25 mouse cellular contexts compared by ENCODE assay signal in the genomic region with DNA sequence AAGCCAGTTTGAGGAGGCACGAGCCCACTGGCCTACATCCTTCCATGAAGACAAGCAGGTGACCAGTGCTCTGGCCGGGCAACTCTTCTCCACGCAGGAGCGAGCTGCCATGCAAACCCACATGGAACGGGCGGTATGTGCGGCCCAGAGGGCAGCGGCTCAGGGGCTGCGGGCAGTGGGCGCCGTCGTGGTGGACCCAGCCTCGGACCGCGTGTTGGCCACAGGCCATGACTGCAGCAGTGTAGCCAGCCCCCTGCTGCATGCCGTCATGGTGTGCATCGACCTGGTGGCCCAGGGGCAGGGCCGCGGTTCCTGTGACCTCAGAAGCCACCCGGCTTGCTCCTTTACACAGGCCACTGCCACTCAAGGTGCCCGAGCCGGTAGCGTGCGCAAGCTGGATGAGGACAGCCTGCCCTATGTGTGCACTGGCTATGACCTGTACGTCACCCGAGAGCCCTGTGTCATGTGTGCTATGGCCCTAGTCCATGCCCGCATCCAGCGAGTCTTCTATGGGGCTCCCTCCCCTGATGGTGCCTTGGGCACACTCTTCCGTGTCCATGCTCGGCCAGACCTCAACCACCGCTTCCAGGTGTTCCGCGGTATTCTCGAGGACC. TPM values are rescaled to one million over a fixed set of nuclear protein-coding genes. Genes with fewer than 3 reads are reported as not detected.
DNase-seq lines count a peak whose midpoint lies in the region; ATAC-seq and TF ChIP-seq lines count a peak whose summit lies in the region.
"Had no signal": no experiment of that assay in that cellular context is flagged by ENCODE, and none has a peak within 500 bp of the region (broad histone marks: within the 10 kb centered on the region; RNA-seq: fewer than 3 reads in every experiment).

No protein-coding gene starts in this region.

- H3K4me1 ChIP-seq in intestine, embryonic 16.5 days (ENCODE audit: control insufficient read depth, insufficient read depth, low read length): peaks cover 24% of the 10 kb centered on the region
- peaks cover 26% of the 10 kb centered on the region for H3K4me1 ChIP-seq in intestine, embryonic 15.5 days (replicated peaks)
- peaks cover 78% of the 10 kb centered on the region for H3K4me1 ChIP-seq in thymus, adult 2 months (replicated peaks; ENCODE audit: control insufficient read depth, insufficient read depth, low read length)

- H3K9ac ChIP-seq in intestine, embryonic 16.5 days (ENCODE audit: low read depth, low read length): 0 out of 2 replicates have a peak overlapping the region, but pooled peaks have one; percentile 10
- H3K9ac ChIP-seq in intestine, embryonic 15.5 days: no peak overlapping the region
- H3K9ac ChIP-seq: forebrain, embryonic 15.5 days; heart, embryonic 12.5 days; hindbrain, embryonic 13.5 days; liver, embryonic 14.5 days; lung, embryonic 15.5 days; neural tube, embryonic 13.5 days had no signal

- DNase-seq in cerebellum, adult 11-12 months: peak; percentile 71
- DNase-seq in cerebellum, postnatal 10 days: no peak
- DNase-seq in thymus, adult 2 months: no peak
- DNase-seq in thymus, postnatal 4 days: no peak
- DNase-seq in adrenal gland, postnatal 10 days: no peak
- no peak for DNase-seq in right cerebral cortex, postnatal 36 days (ENCODE audit: low spot score in 2 of 2)
- DNase-seq: heart, postnatal 10 days; kidney, adult 9 months; lung, postnatal 4 days; retina, postnatal 1 day; right cerebral cortex, postnatal 25 days had no signal

- 0 out of 2 replicates have a peak overlapping the region, but pooled peaks have one; percentile 6 for H3K4me2 ChIP-seq in intestine, embryonic 16.5 days (ENCODE audit: low read depth, low read length)
- no peak overlapping the region for H3K4me2 ChIP-seq in intestine, embryonic 15.5 days (replicated peaks)
- H3K4me2 ChIP-seq: forebrain, embryonic 15.5 days; heart, embryonic 12.5 days; hindbrain, embryonic 13.5 days; lung, embryonic 15.5 days; neural tube, embryonic 13.5 days had no signal

- no peaks in the 10 kb centered on the region for H3K9me3 ChIP-seq in intestine, embryonic 16.5 days (ENCODE audit: control insufficient read depth, low read length)
- no peaks in the 10 kb centered on the region for H3K9me3 ChIP-seq in intestine, embryonic 15.5 days
- H3K9me3 ChIP-seq: embryonic facial prominence, embryonic 10.5 days; forebrain, embryonic 15.5 days; heart, embryonic 12.5 days; hindbrain, embryonic 13.5 days; lung, embryonic 15.5 days; neural tube, embryonic 13.5 days had no signal

- 94% methylated on average over 34 of the region's 34 CpGs for WGBS in intestine, embryonic 16.5 days
- WGBS in intestine, embryonic 15.5 days: 94% methylated on average over 34 of the region's 34 CpGs
- 93% methylated on average over 34 of the region's 34 CpGs for WGBS in thymus, adult 2 months

- peaks cover 26% of the 10 kb centered on the region for H3K36me3 ChIP-seq in intestine, embryonic 16.5 days (ENCODE audit: control insufficient read depth, insufficient read depth, low read length)
- peaks cover 46% of the 10 kb centered on the region for H3K36me3 ChIP-seq in intestine, embryonic 15.5 days
- no peaks in the 10 kb centered on the region for H3K36me3 ChIP-seq in thymus, adult 2 months (ENCODE audit: control insufficient read depth, insufficient read depth, low read length)

- H3K27me3 ChIP-seq in intestine, embryonic 16.5 days (replicated peaks; ENCODE audit: control insufficient read depth, insufficient read depth, low read length): no peaks in the 10 kb centered on the region
- no peaks in the 10 kb centered on the region for H3K27me3 ChIP-seq in intestine, embryonic 15.5 days (replicated peaks)
- no peaks in the 10 kb centered on the region for H3K27me3 ChIP-seq in thymus, adult 2 months (ENCODE audit: control insufficient read depth, insufficient read depth, low read length)
- H3K27me3 ChIP-seq: CH12.LX; forebrain, embryonic 15.5 days; heart, embryonic 12.5 days; hindbrain, embryonic 13.5 days; lung, embryonic 15.5 days; neural tube, embryonic 13.5 days had no signal

- TF ChIP-seq POLR2A in thymus, adult 2 months (IDR thresholded peaks at IDR 0.05; ENCODE audit: control insufficient read depth, extremely low read depth, insufficient read depth, low read length, poor library complexity): no peak

- H3K4me3 ChIP-seq in intestine, embryonic 16.5 days (ENCODE audit: low read length): 0 out of 2 replicates have a peak overlapping the region, but pooled peaks have one; percentile 16
- H3K4me3 ChIP-seq in intestine, embryonic 15.5 days (replicated peaks): no peak overlapping the region
- H3K4me3 ChIP-seq in thymus, adult 2 months (ENCODE audit: control insufficient read depth, insufficient read depth, low read length): peak overlapping the region; percentile 28
- H3K4me3 ChIP-seq: embryonic facial prominence, embryonic 10.5 days; forebrain, embryonic 15.5 days; heart, embryonic 12.5 days; hindbrain, embryonic 13.5 days; layer of hippocampus, adult 2 months; lung, embryonic 15.5 days; myocyte; neural tube, embryonic 13.5 days had no signal

- TF ChIP-seq CTCF in thymus, adult 2 months (IDR thresholded peaks at IDR 0.05; ENCODE audit: borderline replicate concordance, control insufficient read depth, extremely low read depth, insufficient read depth, low read length, poor library complexity): no peak

- no peak for ATAC-seq in intestine, embryonic 16.5 days
- no peak for ATAC-seq in intestine, embryonic 15.5 days
- ATAC-seq: forebrain, embryonic 15.5 days; midbrain, embryonic 16.5 days had no signal

- H3K27ac ChIP-seq in intestine, embryonic 16.5 days (ENCODE audit: low read length): peak overlapping the region; percentile 45
- H3K27ac ChIP-seq in intestine, embryonic 15.5 days: no peak overlapping the region
- no peak overlapping the region for H3K27ac ChIP-seq in thymus, adult 2 months (ENCODE audit: control insufficient read depth, insufficient read depth, low read length)
- H3K27ac ChIP-seq: embryonic facial prominence, embryonic 10.5 days; forebrain, embryonic 15.5 days; hindbrain, embryonic 13.5 days; layer of hippocampus, adult 2 months; liver, embryonic 14.5 days; lung, embryonic 15.5 days; neural tube, embryonic 13.5 days had no signal

RNA-seq across cellular contexts. Expression of a gene that starts 1.0 kb away (rescaled TPM):
- polyA plus RNA-seq in intestine, embryonic 16.5 days (2015; fragmentation: Nextera tagmentation; extraction: Ambion mirVana): 3.3 and 4.0 TPM in 2 replicates
- polyA plus RNA-seq in intestine, embryonic 15.5 days (2015; fragmentation: Nextera tagmentation; extraction: Ambion mirVana): 3.9 and 4.1 TPM in 2 replicates
- 7.5 and 8.1 TPM in 2 replicates for polyA plus RNA-seq in thymus, adult 2 months (2012; rRNA removed)
- 1 to 10 TPM; 1.6 to 2.7 TPM for total RNA-seq in adrenal gland, postnatal 10 days (2021)
- total RNA-seq: granulocyte monocyte progenitor cell, adult 5-6 weeks had no signal

RNA-seq across cellular contexts. Expression of a gene that starts 4.2 kb away (rescaled TPM):
- polyA plus RNA-seq in intestine, embryonic 16.5 days (2015; fragmentation: Nextera tagmentation; extraction: Ambion mirVana): 8.4 and 9.4 TPM in 2 replicates
- 6.4 and 6.6 TPM in 2 replicates for polyA plus RNA-seq in intestine, embryonic 15.5 days (2015; fragmentation: Nextera tagmentation; extraction: Ambion mirVana)
- 42.9 and 48.2 TPM in 2 replicates for polyA plus RNA-seq in thymus, adult 2 months (2012; rRNA removed)
- total RNA-seq in adrenal gland, postnatal 10 days (2021): 1 to 10 TPM; 3.9 to 5.1 TPM

RNA-seq across cellular contexts. Expression of a gene that starts 4.2 kb away (rescaled TPM):
- 125 and 127 TPM in 2 replicates for polyA plus RNA-seq in intestine, embryonic 16.5 days (2015; fragmentation: Nextera tagmentation; extraction: Ambion mirVana)
- 105 and 114 TPM in 2 replicates for polyA plus RNA-seq in intestine, embryonic 15.5 days (2015; fragmentation: Nextera tagmentation; extraction: Ambion mirVana)
- 151 and 156 TPM in 2 replicates for polyA plus RNA-seq in thymus, adult 2 months (2012; rRNA removed)
- 10 to 100 TPM; 41.8 to 42.3 TPM for total RNA-seq in adrenal gland, postnatal 10 days (2021)

RNA-seq across cellular contexts. Expression of a gene that starts 15.8 kb away (rescaled TPM):
- polyA plus RNA-seq in intestine, embryonic 16.5 days (2015; fragmentation: Nextera tagmentation; extraction: Ambion mirVana): 15.1 and 22.2 TPM in 2 replicates
- 134 and 152 TPM in 2 replicates for polyA plus RNA-seq in intestine, embryonic 15.5 days (2015; fragmentation: Nextera tagmentation; extraction: Ambion mirVana)
- polyA plus RNA-seq in thymus, adult 2 months (2012; rRNA removed): 492 and 499 TPM in 2 replicates
- 100 to 1,000 TPM; 121 to 131 TPM for total RNA-seq in adrenal gland, postnatal 10 days (2021)

RNA-seq across cellular contexts. Expression of a gene that starts 16.7 kb away (rescaled TPM):
- polyA plus RNA-seq in intestine, embryonic 16.5 days (2015; fragmentation: Nextera tagmentation; extraction: Ambion mirVana): 63.1 and 79.7 TPM in 2 replicates
- 95.7 and 101 TPM in 2 replicates for polyA plus RNA-seq in intestine, embryonic 15.5 days (2015; fragmentation: Nextera tagmentation; extraction: Ambion mirVana)
- polyA plus RNA-seq in thymus, adult 2 months (2012; rRNA removed): 310 and 359 TPM in 2 replicates
- total RNA-seq in adrenal gland, postnatal 10 days (2021): 100 to 1,000 TPM; 108 to 113 TPM
